Mouse (Mus musculus): ENCODE results near the gene Slc25a5. TPM values are rescaled to one million over a fixed set of nuclear protein-coding genes. Genes with fewer than 3 reads are reported as not detected.

Gene Slc25a5
- polyA plus RNA-seq, 1 experiment from 2014 or later: 1,561 TPM

GRCm38 (mm10) chrX:36826873-36827272 lies 31.4 kb downstream of the Slc25a5 start:
- no peak overlapping the region for H3K9ac ChIP-seq (ENCODE audit: low read depth, low read length)
- H3K9me3 ChIP-seq (replicated peaks; ENCODE audit: low read length): no peaks in the 10 kb centered on the region
- no peak for TF ChIP-seq CTCF (IDR thresholded peaks at IDR 0.05; ENCODE audit: low read depth)
- no peak overlapping the region for H3K4me2 ChIP-seq (ENCODE audit: low read length)
- WGBS: 92% methylated on average over 3 of the region's 5 CpGs
- DNase-seq (ENCODE audit: low spot score) (no peak), ATAC-seq (replicated peaks; ENCODE audit: low FRiP score, low read depth) (no peak)
- no peaks in the 10 kb centered on the region for H3K27me3 ChIP-seq (ENCODE audit: insufficient read depth, low read length)
- no peaks in the 10 kb centered on the region for H3K36me3 ChIP-seq (ENCODE audit: insufficient read depth, low read length)
- H3K4me1 ChIP-seq (replicated peaks; ENCODE audit: insufficient read depth, low read length): no peaks in the 10 kb centered on the region
- H3K27ac ChIP-seq: no peak overlapping the region
- H3K4me3 ChIP-seq (replicated peaks; ENCODE audit: low read depth, low read length): no peak overlapping the region

GRCm38 (mm10) chrX:36830271-36830670 lies 34.8 kb downstream of the Slc25a5 start:
- H3K9ac ChIP-seq (ENCODE audit: low read depth, low read length): no peak overlapping the region
- peak; percentile 57 for TF ChIP-seq CTCF (IDR thresholded peaks at IDR 0.05; ENCODE audit: low read depth)
- no peak overlapping the region for H3K4me2 ChIP-seq (ENCODE audit: low read length)
- H3K4me3 ChIP-seq (replicated peaks; ENCODE audit: low read depth, low read length): no peak overlapping the region
- ATAC-seq (replicated peaks; ENCODE audit: low FRiP score, low read depth) (peak; percentile 54; the same call in 1 of the 2 replicates), DNase-seq (ENCODE audit: low spot score) (peak; percentile 50)
- no peaks in the 10 kb centered on the region for H3K27me3 ChIP-seq (ENCODE audit: insufficient read depth, low read length)
- 34% methylated on average over 5 of the region's 5 CpGs for WGBS
- H3K9me3 ChIP-seq (replicated peaks; ENCODE audit: low read length): no peaks in the 10 kb centered on the region
- no peak overlapping the region for H3K27ac ChIP-seq
- H3K36me3 ChIP-seq (ENCODE audit: insufficient read depth, low read length): no peaks in the 10 kb centered on the region
- no peaks in the 10 kb centered on the region for H3K4me1 ChIP-seq (replicated peaks; ENCODE audit: insufficient read depth, low read length)

GRCm38 (mm10) chrX:36831632-36832031 lies 36.2 kb downstream of the Slc25a5 start:
- no peak for TF ChIP-seq CTCF (IDR thresholded peaks at IDR 0.05; ENCODE audit: low read depth)
- Histone ChIP-seq H3K4me2 (ENCODE audit: low read length) (no peak overlapping the region), H3K4me3 (replicated peaks; ENCODE audit: low read depth, low read length) (no peak overlapping the region), H3K27ac (no peak overlapping the region), H3K9me3 (replicated peaks; ENCODE audit: low read length) (no peaks in the 10 kb centered on the region), H3K9ac (ENCODE audit: low read depth, low read length) (no peak overlapping the region), H3K36me3 (ENCODE audit: insufficient read depth, low read length) (no peaks in the 10 kb centered on the region), H3K4me1 (replicated peaks; ENCODE audit: insufficient read depth, low read length) (no peaks in the 10 kb centered on the region), H3K27me3 (ENCODE audit: insufficient read depth, low read length) (no peaks in the 10 kb centered on the region)
- no peak for ATAC-seq (replicated peaks; ENCODE audit: low FRiP score, low read depth)
- no peak for DNase-seq (ENCODE audit: low spot score)
- 67% methylated on average over 4 of the region's 4 CpGs for WGBS

GRCm38 (mm10) chrX:36833397-36834084 lies 38.1 kb downstream of the Slc25a5 start:
- Histone ChIP-seq H3K36me3 (ENCODE audit: insufficient read depth, low read length) (no peaks in the 10 kb centered on the region), H3K4me1 (replicated peaks; ENCODE audit: insufficient read depth, low read length) (no peaks in the 10 kb centered on the region), H3K4me3 (replicated peaks; ENCODE audit: low read depth, low read length) (no peak overlapping the region), H3K27me3 (ENCODE audit: insufficient read depth, low read length) (no peaks in the 10 kb centered on the region), H3K27ac (no peak overlapping the region), H3K9ac (ENCODE audit: low read depth, low read length) (no peak overlapping the region), H3K4me2 (ENCODE audit: low read length) (peak overlapping the region; percentile 45), H3K9me3 (replicated peaks; ENCODE audit: low read length) (no peaks in the 10 kb centered on the region)
- TF ChIP-seq CTCF (IDR thresholded peaks at IDR 0.05; ENCODE audit: low read depth): peak; percentile 78
- ATAC-seq (replicated peaks; ENCODE audit: low FRiP score, low read depth): no peak
- peak; percentile 47 for DNase-seq (ENCODE audit: low spot score)
- 33% methylated on average over 19 of the region's 19 CpGs for WGBS

- TF ChIP-seq CTCF (IDR thresholded peaks at IDR 0.05; ENCODE audit: low read depth): no peak
- no peaks in the 10 kb centered on the region for H3K36me3 ChIP-seq (ENCODE audit: insufficient read depth, low read length)
These were observed 41.7 kb downstream of the Slc25a5 start for GRCm38 (mm10) chrX:36837069-36837676.

GRCm38 (mm10) chrX:36839391-36839790 lies 43.9 kb downstream of the Slc25a5 start:
- no peaks in the 10 kb centered on the region for H3K27me3 ChIP-seq (ENCODE audit: insufficient read depth, low read length)
- no peak overlapping the region for H3K4me2 ChIP-seq (ENCODE audit: low read length)
- no peaks in the 10 kb centered on the region for H3K9me3 ChIP-seq (replicated peaks; ENCODE audit: low read length)
- ATAC-seq (replicated peaks; ENCODE audit: low FRiP score, low read depth) (no peak), DNase-seq (ENCODE audit: low spot score) (peak; percentile 16)
- TF ChIP-seq CTCF (IDR thresholded peaks at IDR 0.05; ENCODE audit: low read depth): no peak
- no peak overlapping the region for H3K4me3 ChIP-seq (replicated peaks; ENCODE audit: low read depth, low read length)
- no peaks in the 10 kb centered on the region for H3K36me3 ChIP-seq (ENCODE audit: insufficient read depth, low read length)
- H3K4me1 ChIP-seq (replicated peaks; ENCODE audit: insufficient read depth, low read length): no peaks in the 10 kb centered on the region
- H3K27ac ChIP-seq: no peak overlapping the region
- 65% methylated on average over 7 of the region's 7 CpGs for WGBS
- no peak overlapping the region for H3K9ac ChIP-seq (ENCODE audit: low read depth, low read length)

More at GRCm38 (mm10) chrX:36837069-36837676, 41.7 kb downstream of the Slc25a5 start:
- DNase-seq (ENCODE audit: low spot score): no peak
- WGBS: 56% methylated on average over 6 of the region's 6 CpGs
- H3K4me2 ChIP-seq (ENCODE audit: low read length): no peak overlapping the region
- no peak overlapping the region for H3K27ac ChIP-seq
- H3K27me3 ChIP-seq (ENCODE audit: insufficient read depth, low read length): no peaks in the 10 kb centered on the region
- ATAC-seq (replicated peaks; ENCODE audit: low FRiP score, low read depth): no peak
- H3K4me1 ChIP-seq (replicated peaks; ENCODE audit: insufficient read depth, low read length): no peaks in the 10 kb centered on the region
- H3K9ac ChIP-seq (ENCODE audit: low read depth, low read length): no peak overlapping the region
- H3K4me3 ChIP-seq (replicated peaks; ENCODE audit: low read depth, low read length): no peak overlapping the region
- H3K9me3 ChIP-seq (replicated peaks; ENCODE audit: low read length): no peaks in the 10 kb centered on the region
